Mouse (Mus musculus): ENCODE data around the gene Pard3b.

GRCm38 (mm10) chr1:62665771-62666730 is 1027.4 kb downstream of the Pard3b start:
- TF ChIP-seq CTCF (IDR thresholded peaks at IDR 0.05; ENCODE audit: low read depth), result no peak
- no peak for TF ChIP-seq EP300 (optimal IDR thresholded peaks at IDR 0.05)
